Mouse (Mus musculus): ENCODE results near the gene Lrrn2.

DNA sequence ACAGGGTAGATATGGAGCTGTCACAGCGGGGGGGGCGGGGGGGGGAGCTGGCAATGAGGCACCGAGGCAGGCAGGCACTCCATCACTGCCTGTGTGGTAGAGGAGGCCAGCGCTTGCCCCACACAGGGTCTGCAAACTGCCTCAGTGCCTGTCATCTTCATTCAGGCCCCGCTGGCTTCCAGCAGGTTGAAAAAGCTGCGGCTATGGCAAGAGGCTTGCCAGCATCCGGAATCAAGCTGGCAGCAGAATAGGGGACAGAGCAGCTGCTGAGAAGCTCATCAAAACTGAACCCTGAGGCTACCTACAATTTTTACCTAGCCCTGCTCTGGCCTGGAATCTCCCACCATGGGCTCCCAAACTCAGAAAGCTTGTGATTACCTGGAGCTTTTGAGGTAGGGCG is 37.5 kb downstream of the Lrrn2 start:
- TF ChIP-seq POLR2A (IDR thresholded peaks at IDR 0.05; ENCODE audit: control insufficient read depth, low read depth, low read length) = no peak
- TF ChIP-seq CTCF (IDR thresholded peaks at IDR 0.05; ENCODE audit: control insufficient read depth, insufficient read depth, insufficient replicate concordance, low read depth, low read length) = no peak
